Mouse (Mus musculus): ENCODE results near the gene Rmdn3.

The Rmdn3 gene

GRCm38 (mm10) chr2:119156681-119157572, at the start of gene Rmdn3:
Rmdn3 (minus strand) TSS chr2:119157034.
- peak; percentile 97 for DNase-seq

GRCm38 (mm10) chr2:119203871-119204460, 47.1 kb upstream of the Rmdn3 start:
- DNase-seq, result no peak

- no peak for DNase-seq
These were observed 46.1 kb upstream of the Rmdn3 start for GRCm38 (mm10) chr2:119202914-119203453.

GRCm38 (mm10) chr2:119198934-119199333, 42.1 kb upstream of the Rmdn3 start:
- DNase-seq, result no peak

- no peak for DNase-seq
These were observed 41.2 kb upstream of the Rmdn3 start for GRCm38 (mm10) chr2:119198049-119198448.

- DNase-seq, result no peak
These were observed 40.7 kb upstream of the Rmdn3 start for GRCm38 (mm10) chr2:119197493-119197892.

GRCm38 (mm10) chr2:119196316-119197108, 39.7 kb upstream of the Rmdn3 start:
- no peak for DNase-seq

GRCm38 (mm10) chr2:119194140-119194539, 37.3 kb upstream of the Rmdn3 start:
- DNase-seq, result no peak

GRCm38 (mm10) chr2:119190969-119191368, 34.1 kb upstream of the Rmdn3 start:
- no peak for DNase-seq

GRCm38 (mm10) chr2:119189029-119189710, 32.3 kb upstream of the Rmdn3 start:
- peak; percentile 88 for DNase-seq

GRCm38 (mm10) chr2:119182914-119183313, 26.1 kb upstream of the Rmdn3 start:
- DNase-seq, result no peak

GRCm38 (mm10) chr2:119177384-119177939, 20.6 kb upstream of the Rmdn3 start:
- DNase-seq, result no peak

- peak; percentile 56 for DNase-seq
These were observed 19.9 kb upstream of the Rmdn3 start for GRCm38 (mm10) chr2:119176761-119177160.

- peak; percentile 42 for DNase-seq
These were observed 18.8 kb upstream of the Rmdn3 start for GRCm38 (mm10) chr2:119175614-119176013.

- no peak for DNase-seq
These were observed 18.0 kb upstream of the Rmdn3 start for GRCm38 (mm10) chr2:119174866-119175265.

- no peak for DNase-seq
These were observed 17.3 kb upstream of the Rmdn3 start, which contains the start of gene Gm14137 for GRCm38 (mm10) chr2:119173991-119174651. Gm14137 (plus strand) TSS chr2:119174509.

- peak; percentile 67 for DNase-seq
These were observed 16.2 kb upstream of the Rmdn3 start for GRCm38 (mm10) chr2:119172862-119173576.

GRCm38 (mm10) chr2:119172446-119172845, 15.6 kb upstream of the Rmdn3 start:
- DNase-seq, result no peak

- no peak for DNase-seq
These were observed 14.7 kb upstream of the Rmdn3 start for GRCm38 (mm10) chr2:119171574-119171973.

- no peak for DNase-seq
These were observed 13.4 kb upstream of the Rmdn3 start for GRCm38 (mm10) chr2:119170282-119170681.

GRCm38 (mm10) chr2:119167866-119168256, 11.0 kb upstream of the Rmdn3 start:
- DNase-seq, result no peak

Data from kidney, adult 9 months (tissue).